Mouse (Mus musculus) liver, embryonic 14.5 days (tissue): ENCODE data around the gene Glrx5.

ENCODE experiments used
- CTCF ChIP-seq: IDR thresholded peaks from 2 replicates; pipeline ENCODE4 v1.5.1; 2016; ENCODE audit warnings: antibody characterized with exemption, low read depth, control low read depth
- EP300 ChIP-seq: IDR thresholded peaks from 2 replicates; pipeline ENCODE4 v1.6.1; 2016; ENCODE audit warnings: antibody characterized with exemption, low read depth

DNA sequence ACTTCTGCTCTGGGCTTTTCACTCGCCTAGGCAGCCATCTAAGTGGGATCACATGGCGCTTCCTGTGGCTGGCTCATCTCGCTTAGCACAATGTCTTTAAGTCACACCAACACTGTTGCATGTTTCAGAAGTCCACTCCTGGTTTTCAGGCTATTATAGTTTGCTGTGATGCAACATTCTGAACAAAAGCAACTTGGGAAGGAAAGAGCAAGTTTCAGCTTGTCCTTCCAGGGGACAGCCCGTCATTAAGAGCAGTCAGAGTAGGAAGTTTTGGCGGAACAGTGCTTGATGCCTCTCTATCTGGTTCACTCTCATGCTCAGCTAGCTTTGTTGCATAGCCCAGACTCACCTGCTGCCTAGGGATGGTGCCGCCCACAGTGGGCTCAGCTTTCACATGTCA is 59.1 kb downstream of the Glrx5 start:
- TF ChIP-seq EP300 (no peak), CTCF (no peak)
